Mouse (Mus musculus) right cerebral cortex, postnatal 25 days (tissue): ENCODE results near the gene Zpld1.

ENCODE experiments used
- DNase-seq: peaks from one replicate; pipeline ENCODE4 v3.0.0; 2022

Zpld1 gene

GRCm38 (mm10) chr16:55297886-55298285 is at the start of gene Zpld1:
TSS of gene Zpld1 (minus strand) at chr16:55297986.
- no peak for DNase-seq

- no peak for DNase-seq
Measured at GRCm38 (mm10) chr16:55345644-55346043, 47.9 kb upstream of the Zpld1 start.

- DNase-seq, result peak; percentile 74
Measured at GRCm38 (mm10) chr16:55321542-55322514, 24.0 kb upstream of the Zpld1 start.

GRCm38 (mm10) chr16:55316996-55317395 is 19.2 kb upstream of the Zpld1 start:
- DNase-seq, result no peak

- no peak for DNase-seq
Measured at GRCm38 (mm10) chr16:55312106-55312505, 14.3 kb upstream of the Zpld1 start.

GRCm38 (mm10) chr16:55282696-55283095 is 15.1 kb downstream of the Zpld1 start:
- DNase-seq, result no peak

GRCm38 (mm10) chr16:55277447-55277846 is 20.3 kb downstream of the Zpld1 start:
- no peak for DNase-seq

- no peak for DNase-seq
Measured at GRCm38 (mm10) chr16:55265281-55265680, 32.5 kb downstream of the Zpld1 start.

- DNase-seq, result no peak
Measured at GRCm38 (mm10) chr16:55260862-55261574, 36.8 kb downstream of the Zpld1 start.

GRCm38 (mm10) chr16:55259719-55260118 is 38.1 kb downstream of the Zpld1 start:
- DNase-seq, result peak; percentile 5

- no peak for DNase-seq
Measured at GRCm38 (mm10) chr16:55240996-55241395, 56.8 kb downstream of the Zpld1 start.

GRCm38 (mm10) chr16:55228995-55229622 is 68.7 kb downstream of the Zpld1 start:
- DNase-seq, result no peak

GRCm38 (mm10) chr16:55203945-55204344 is 93.8 kb downstream of the Zpld1 start:
- DNase-seq, result no peak

- DNase-seq, result no peak
Measured at GRCm38 (mm10) chr16:55190397-55190796, 107.4 kb downstream of the Zpld1 start.

- no peak for DNase-seq
Measured at GRCm38 (mm10) chr16:55185370-55185769, 112.4 kb downstream of the Zpld1 start.
